Comparison of ENCODE assay signal across 8 mouse cellular contexts in the genomic region with DNA sequence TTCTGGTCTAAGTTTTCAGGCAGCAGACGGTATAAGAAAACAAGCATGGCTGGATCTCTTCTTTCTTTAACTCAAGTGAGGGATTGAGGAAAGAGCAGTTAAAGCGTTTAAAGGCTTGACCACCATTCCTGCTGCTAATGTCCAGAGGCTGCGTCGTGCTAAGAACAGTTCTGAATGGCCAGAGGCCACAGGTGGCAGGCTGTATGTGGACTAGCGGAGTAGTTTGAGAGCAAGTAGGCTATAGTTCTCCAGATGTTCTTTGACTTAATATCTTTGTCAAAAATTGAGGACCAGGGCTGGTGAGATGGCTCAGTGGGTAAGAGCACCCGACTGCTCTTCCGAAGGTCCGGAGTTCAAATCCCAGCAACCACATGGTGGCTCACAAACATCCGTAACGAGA. TPM values are rescaled to one million over a fixed set of nuclear protein-coding genes. Genes with fewer than 3 reads are reported as not detected.
DNase-seq lines count a peak whose midpoint lies in the region; ATAC-seq and TF ChIP-seq lines count a peak whose summit lies in the region.
"Had no signal": no experiment of that assay in that cellular context is flagged by ENCODE, and none has a peak within 500 bp of the region (broad histone marks: within the 10 kb centered on the region; RNA-seq: fewer than 3 reads in every experiment).

No protein-coding gene starts in this region.

- H3K4me2 ChIP-seq in lung, postnatal 0 days (replicated peaks; ENCODE audit: low read depth, low read length): peak overlapping the region; percentile 89
- H3K4me2 ChIP-seq in forebrain, embryonic 15.5 days (replicated peaks): peak overlapping the region; percentile 72
- H3K4me2 ChIP-seq in limb, embryonic 15.5 days: peak overlapping the region; percentile 76
- H3K4me2 ChIP-seq in stomach, embryonic 15.5 days: peak overlapping the region; percentile 92

- H3K27me3 ChIP-seq in lung, postnatal 0 days (replicated peaks; ENCODE audit: insufficient read depth, low read length): no peaks in the 10 kb centered on the region
- no peaks in the 10 kb centered on the region for H3K27me3 ChIP-seq in forebrain, embryonic 15.5 days
- H3K27me3 ChIP-seq in limb, embryonic 15.5 days: no peaks in the 10 kb centered on the region
- no peaks in the 10 kb centered on the region for H3K27me3 ChIP-seq in stomach, embryonic 15.5 days (replicated peaks)

- no peak for TF ChIP-seq CTCF in lung, postnatal 0 days (IDR thresholded peaks at IDR 0.05)

- no peaks in the 10 kb centered on the region for H3K9me3 ChIP-seq in lung, postnatal 0 days (ENCODE audit: low read length)
- H3K9me3 ChIP-seq in forebrain, embryonic 15.5 days: no peaks in the 10 kb centered on the region
- H3K9me3 ChIP-seq in limb, embryonic 15.5 days: no peaks in the 10 kb centered on the region
- H3K9me3 ChIP-seq in stomach, embryonic 15.5 days: no peaks in the 10 kb centered on the region

- peak overlapping the region; percentile 86; the same call in 1 of the 2 replicates for H3K27ac ChIP-seq in lung, postnatal 0 days (ENCODE audit: low read length)
- no peak overlapping the region for H3K27ac ChIP-seq in forebrain, embryonic 15.5 days (replicated peaks)
- peak overlapping the region; percentile 96 for H3K27ac ChIP-seq in limb, embryonic 15.5 days
- no peak overlapping the region for H3K27ac ChIP-seq in stomach, embryonic 15.5 days

- DNase-seq in lung, postnatal 0 days (ENCODE audit: low spot score): no peak
- DNase-seq in lung, postnatal 36 days: no peak
- DNase-seq in ovary, postnatal 10 days (ENCODE audit: low spot score): no peak
- no peak for DNase-seq in right cerebral cortex, postnatal 25 days
- DNase-seq: left cerebral cortex, postnatal 4 days had no signal

- peak overlapping the region; percentile 74 for H3K4me3 ChIP-seq in lung, postnatal 0 days (ENCODE audit: low read depth, low read length)
- peak overlapping the region; percentile 94 for H3K4me3 ChIP-seq in forebrain, embryonic 15.5 days
- peak overlapping the region; percentile 80 for H3K4me3 ChIP-seq in limb, embryonic 15.5 days
- peak overlapping the region; percentile 84 for H3K4me3 ChIP-seq in stomach, embryonic 15.5 days (replicated peaks)

- no peak for TF ChIP-seq EP300 in lung, postnatal 0 days (IDR thresholded peaks at IDR 0.05)

- peaks cover 10% of the 10 kb centered on the region; the same call in 1 of the 2 replicates for H3K4me1 ChIP-seq in lung, postnatal 0 days (ENCODE audit: insufficient read depth, low read depth, low read length)
- H3K4me1 ChIP-seq in forebrain, embryonic 15.5 days: peaks cover 50% of the 10 kb centered on the region
- peaks cover 45% of the 10 kb centered on the region for H3K4me1 ChIP-seq in limb, embryonic 15.5 days
- peaks cover 23% of the 10 kb centered on the region for H3K4me1 ChIP-seq in stomach, embryonic 15.5 days

- H3K36me3 ChIP-seq in lung, postnatal 0 days (ENCODE audit: insufficient read depth, low read length): no peaks in the 10 kb centered on the region
- H3K36me3 ChIP-seq in forebrain, embryonic 15.5 days: no peaks in the 10 kb centered on the region
- H3K36me3 ChIP-seq in limb, embryonic 15.5 days: no peaks in the 10 kb centered on the region
- H3K36me3 ChIP-seq in stomach, embryonic 15.5 days: no peaks in the 10 kb centered on the region

- WGBS in lung, postnatal 0 days: 60% methylated on average over 10 of the region's 10 CpGs
- 54% methylated on average over 10 of the region's 10 CpGs for WGBS in forebrain, embryonic 15.5 days
- 56% methylated on average over 10 of the region's 10 CpGs for WGBS in limb, embryonic 15.5 days
- WGBS in stomach, embryonic 15.5 days: 63% methylated on average over 10 of the region's 10 CpGs

- peak overlapping the region; percentile 81; the same call in 1 of the 2 replicates for H3K9ac ChIP-seq in lung, postnatal 0 days (replicated peaks; ENCODE audit: low read depth)
- peak overlapping the region; percentile 91 for H3K9ac ChIP-seq in forebrain, embryonic 15.5 days (replicated peaks)
- no peak overlapping the region; the same call in 1 of the 2 replicates for H3K9ac ChIP-seq in limb, embryonic 15.5 days
- H3K9ac ChIP-seq in stomach, embryonic 15.5 days: no peak overlapping the region

- no peak for ATAC-seq in lung, postnatal 0 days
- ATAC-seq in forebrain, embryonic 15.5 days (replicated peaks): no peak
- no peak for ATAC-seq in limb, embryonic 15.5 days (ENCODE audit: insufficient number of reproducible peaks, low FRiP score, low TSS enrichment, low read depth)
- no peak for ATAC-seq in stomach, embryonic 15.5 days (ENCODE audit: insufficient read depth, low FRiP score, low read depth)

RNA-seq across cellular contexts. Expression of a gene that starts 1.9 kb away (rescaled TPM):
- 22.5 and 23.7 TPM in 2 replicates for polyA plus RNA-seq in lung, postnatal 0 days (2015; fragmentation: Nextera tagmentation; extraction: Ambion mirVana)
- polyA plus RNA-seq in forebrain, embryonic 15.5 days (2015; fragmentation: Nextera tagmentation; extraction: Ambion mirVana): 13.3 and 13.8 TPM in 2 replicates
- polyA plus RNA-seq in limb, embryonic 15.5 days (2015; fragmentation: Nextera tagmentation; extraction: Ambion mirVana): 16.5 and 19.5 TPM in 2 replicates
- polyA plus RNA-seq in stomach, embryonic 15.5 days (2015; fragmentation: Nextera tagmentation; extraction: Ambion mirVana): 12.5 and 14.0 TPM in 2 replicates

RNA-seq across cellular contexts. Expression of a gene that starts 31.8 kb away (rescaled TPM):
- polyA plus RNA-seq in lung, postnatal 0 days (2015; fragmentation: Nextera tagmentation; extraction: Ambion mirVana): 164 and 167 TPM in 2 replicates
- polyA plus RNA-seq in forebrain, embryonic 15.5 days (2015; fragmentation: Nextera tagmentation; extraction: Ambion mirVana): 77.9 and 81.0 TPM in 2 replicates
- 154 TPM in 2 replicates for polyA plus RNA-seq in limb, embryonic 15.5 days (2015; fragmentation: Nextera tagmentation; extraction: Ambion mirVana)
- polyA plus RNA-seq in stomach, embryonic 15.5 days (2015; fragmentation: Nextera tagmentation; extraction: Ambion mirVana): 121 and 130 TPM in 2 replicates

RNA-seq across cellular contexts. Expression of a gene that starts 52.4 kb away (rescaled TPM):
- polyA plus RNA-seq in lung, postnatal 0 days (2015; fragmentation: Nextera tagmentation; extraction: Ambion mirVana): 58.0 and 59.1 TPM in 2 replicates
- polyA plus RNA-seq in forebrain, embryonic 15.5 days (2015; fragmentation: Nextera tagmentation; extraction: Ambion mirVana): 147 and 156 TPM in 2 replicates
- polyA plus RNA-seq in limb, embryonic 15.5 days (2015; fragmentation: Nextera tagmentation; extraction: Ambion mirVana): 145 and 148 TPM in 2 replicates
- 150 and 164 TPM in 2 replicates for polyA plus RNA-seq in stomach, embryonic 15.5 days (2015; fragmentation: Nextera tagmentation; extraction: Ambion mirVana)

Comparison
In these comparisons a context has a peak if more than half of its experiments do, and no peak if none do; other contexts are left out.
1. H3K27ac ChIP-seq: peak in lung, postnatal 0 days (single experiment) and limb, embryonic 15.5 days (single experiment); none in forebrain, embryonic 15.5 days (single experiment) and stomach, embryonic 15.5 days (single experiment).
2. H3K9ac ChIP-seq: peak in lung, postnatal 0 days (single experiment) and forebrain, embryonic 15.5 days (single experiment); none in limb, embryonic 15.5 days (single experiment) and stomach, embryonic 15.5 days (single experiment).
3. Peak in every context shown above with its lines, with median percentiles within 50 percentile points of each other: H3K4me2 ChIP-seq and H3K4me3 ChIP-seq.